Mouse (Mus musculus) E14TG2a.4 (cell line): ENCODE results near the gene Lmod2.

Experiments
- CTCF ChIP-seq: conservative IDR thresholded peaks from 2 replicates; pipeline ENCODE4 v1.5.1; 2014; ENCODE audit warnings: low read length
- POU5F1 ChIP-seq: IDR thresholded peaks from 2 replicates; pipeline ENCODE4 v1.6.1; 2014; ENCODE audit warnings: low read length, borderline replicate concordance

- no peak for TF ChIP-seq CTCF
- TF ChIP-seq POU5F1: no peak
These were observed 14.7 kb downstream of the Lmod2 start for GRCm38 (mm10) chr6:24612074-24612755.
